Mouse (Mus musculus) skeletal muscle tissue, adult 2 months (tissue): ENCODE measurements around the gene Brca2.
"Not testable (repeated sequence)": the region's sequence is repeated elsewhere in the genome, so short reads cannot be mapped to it uniquely, and the experiment has no call there.

Experiments used
- DNase-seq: peaks from one replicate; pipeline ENCODE4 v3.0.0-alpha.2; 2012; ENCODE audit warnings: low read depth, low spot score

The Brca2 gene

GRCm38 (mm10) chr5:150521937-150522866 is at the start of gene Brca2:
Brca2 (plus strand) TSS chr5:150522630.
- peak; percentile 76 for DNase-seq

- no peak for DNase-seq
Observed at GRCm38 (mm10) chr5:150477364-150477763, 45.1 kb upstream of the Brca2 start.

GRCm38 (mm10) chr5:150478612-150479011 is 43.8 kb upstream of the Brca2 start:
- DNase-seq, result no peak

DNA sequence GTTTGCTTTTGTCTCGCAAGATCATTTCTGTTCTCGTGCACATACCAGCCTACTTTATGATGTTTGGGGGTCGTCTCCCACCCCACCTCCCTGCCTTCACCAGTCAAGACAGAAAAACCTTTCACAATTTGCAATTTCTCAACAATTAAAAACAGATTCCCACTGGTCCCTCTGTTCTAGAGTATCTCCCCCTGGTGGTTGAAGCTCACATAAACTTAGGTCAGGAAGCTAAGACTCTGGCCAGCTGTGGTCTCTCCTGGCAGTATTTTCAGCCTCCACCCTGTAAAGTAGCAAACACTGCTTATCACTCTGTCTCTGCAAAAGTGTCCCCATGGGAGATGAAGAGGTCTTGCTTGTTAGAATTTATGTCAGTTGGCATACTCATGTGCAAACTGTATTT is 37.2 kb upstream of the Brca2 start:
- peak; percentile 46 for DNase-seq

DNA sequence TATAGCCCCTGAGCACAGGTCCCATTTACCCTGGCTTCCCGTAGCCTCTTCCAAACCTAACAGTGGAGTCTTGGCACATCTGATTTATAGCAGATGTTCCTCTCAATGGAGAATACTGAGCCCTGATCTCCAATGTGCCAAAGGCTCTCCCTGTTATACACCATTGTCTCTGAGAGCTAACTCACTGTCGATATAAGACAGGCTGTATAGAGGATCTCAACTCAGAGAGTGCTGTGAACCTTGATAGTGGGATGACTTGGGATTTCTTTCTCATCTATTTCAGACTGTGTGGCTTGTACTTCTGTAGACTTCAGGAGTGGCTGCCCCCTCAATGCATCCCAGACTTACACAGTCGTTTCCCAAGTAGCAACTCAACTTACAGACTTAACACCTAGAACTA is 32.1 kb upstream of the Brca2 start:
- no peak for DNase-seq

- DNase-seq, result no peak
Observed at GRCm38 (mm10) chr5:150490821-150491220, 31.6 kb upstream of the Brca2 start.

DNA sequence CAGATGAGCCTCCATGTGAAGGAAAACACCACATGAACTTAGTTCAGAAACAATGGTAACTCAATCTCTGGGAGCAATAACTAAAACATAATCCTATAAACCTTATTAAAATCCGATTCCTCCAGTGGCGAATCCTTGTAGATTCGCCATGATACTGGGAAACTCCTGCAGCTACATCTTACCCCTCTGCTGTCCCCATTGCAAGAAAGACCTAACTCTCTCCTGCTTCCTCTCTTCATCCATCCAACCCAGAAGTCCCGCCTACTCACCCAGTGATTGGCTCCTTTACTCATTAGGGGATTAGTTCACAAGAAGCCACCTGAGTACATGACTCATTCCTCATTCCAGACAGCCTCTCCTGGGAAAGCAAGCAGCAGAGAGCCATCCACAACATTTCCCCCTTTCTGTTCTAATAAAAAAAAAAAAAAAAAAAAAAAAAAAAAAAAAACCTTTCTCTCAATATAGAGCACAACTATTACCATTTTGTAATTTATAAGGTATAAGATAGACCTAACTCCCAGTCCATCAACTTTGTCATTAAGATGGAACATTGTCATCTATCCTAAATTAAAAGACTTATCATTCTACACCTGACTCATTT is 30.8 kb upstream of the Brca2 start:
- DNase-seq, result not testable (repeated sequence)

DNA sequence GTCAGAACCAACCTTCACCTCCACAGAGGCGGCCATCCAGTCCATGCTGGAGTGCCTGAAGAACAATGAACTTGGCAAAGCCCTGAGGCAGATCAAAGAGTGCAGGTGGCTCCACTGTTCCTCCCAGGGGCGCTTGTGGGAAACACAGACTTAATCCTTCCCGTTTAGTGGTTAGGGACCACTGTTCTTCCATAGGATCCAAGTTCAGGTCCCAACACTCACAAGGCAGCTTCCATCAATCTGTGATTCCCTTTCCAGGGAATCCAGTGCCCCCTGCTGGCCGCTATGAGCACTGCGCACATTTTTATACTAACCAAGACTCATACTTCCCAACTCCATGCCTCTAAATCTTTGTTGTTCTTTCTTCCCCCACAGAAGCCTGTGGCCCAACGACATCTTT is 26.6 kb upstream of the Brca2 start:
- DNase-seq, result peak; percentile 13

DNA sequence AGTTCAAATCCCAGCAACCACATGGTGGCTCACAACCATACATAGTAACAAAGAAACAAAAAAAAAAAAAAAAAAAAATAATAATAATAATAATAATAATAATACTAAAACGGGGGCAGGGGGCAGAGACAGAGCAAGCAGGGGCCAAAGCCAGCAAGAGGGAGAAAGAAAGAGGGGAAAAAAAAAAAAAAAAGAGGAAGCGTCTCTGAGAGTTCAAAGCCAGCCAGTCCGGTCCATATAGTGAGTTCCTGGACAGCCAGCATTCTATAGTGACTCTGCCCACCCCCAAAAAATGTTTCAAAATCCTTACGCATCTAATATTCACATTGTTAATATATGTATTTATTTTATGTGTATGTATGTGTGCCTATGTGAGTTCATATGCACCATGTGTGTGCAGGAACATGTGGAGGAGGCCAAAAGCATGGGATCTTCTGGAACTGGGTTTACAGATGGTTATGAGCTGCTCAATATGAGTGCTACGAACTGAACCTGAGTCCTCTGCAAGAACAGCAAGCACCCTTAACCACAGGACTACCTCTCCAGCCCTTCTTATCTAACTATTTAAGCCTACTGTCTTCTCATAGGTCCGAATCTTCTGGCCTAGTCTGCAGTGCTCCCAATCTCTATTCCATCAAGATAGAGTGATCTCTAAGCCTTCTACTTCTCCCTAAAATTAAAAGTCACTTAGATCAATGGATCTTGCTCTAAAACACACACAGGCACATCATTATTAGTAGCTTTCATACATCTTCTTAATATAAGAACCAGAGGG is 11.8 kb upstream of the Brca2 start:
- DNase-seq, result no peak

DNA sequence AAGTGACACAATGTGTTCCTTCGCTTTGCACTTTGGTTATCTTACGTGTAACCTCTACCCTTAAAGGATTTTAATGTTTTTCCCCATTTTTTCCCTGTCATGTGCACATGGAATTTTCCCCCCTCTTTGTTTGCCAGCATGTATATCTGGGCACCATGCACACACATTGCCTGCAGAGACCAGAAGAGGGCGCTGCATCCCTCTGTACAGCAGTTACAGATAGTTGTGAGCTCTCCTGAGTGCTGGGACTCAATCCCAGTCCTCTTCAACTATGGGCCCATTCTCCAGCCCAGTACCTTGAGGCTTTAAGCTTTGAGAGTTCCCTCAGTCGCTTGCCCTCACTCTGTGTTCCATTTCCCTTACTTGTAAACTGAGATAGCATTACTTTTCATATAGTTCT is 9.2 kb upstream of the Brca2 start:
- no peak for DNase-seq

DNA sequence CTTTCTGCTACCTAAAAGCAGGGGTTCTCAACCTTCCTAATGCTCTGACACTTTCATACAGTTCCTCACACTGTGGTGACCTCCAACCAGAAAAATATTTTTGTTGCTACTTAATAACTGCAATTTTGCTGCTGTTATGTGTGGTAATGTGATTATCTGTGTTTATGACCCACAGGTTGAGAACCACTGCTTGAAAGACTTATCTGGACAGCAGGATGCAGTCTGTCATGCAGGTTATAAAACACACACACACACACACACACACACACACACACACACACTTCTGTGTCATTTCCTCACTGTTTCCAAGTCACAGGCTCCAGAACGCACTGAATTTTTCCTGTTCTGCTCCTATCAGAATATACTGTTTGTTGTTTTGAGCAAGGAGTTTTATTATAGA is 8.4 kb upstream of the Brca2 start:
- no peak for DNase-seq

DNA sequence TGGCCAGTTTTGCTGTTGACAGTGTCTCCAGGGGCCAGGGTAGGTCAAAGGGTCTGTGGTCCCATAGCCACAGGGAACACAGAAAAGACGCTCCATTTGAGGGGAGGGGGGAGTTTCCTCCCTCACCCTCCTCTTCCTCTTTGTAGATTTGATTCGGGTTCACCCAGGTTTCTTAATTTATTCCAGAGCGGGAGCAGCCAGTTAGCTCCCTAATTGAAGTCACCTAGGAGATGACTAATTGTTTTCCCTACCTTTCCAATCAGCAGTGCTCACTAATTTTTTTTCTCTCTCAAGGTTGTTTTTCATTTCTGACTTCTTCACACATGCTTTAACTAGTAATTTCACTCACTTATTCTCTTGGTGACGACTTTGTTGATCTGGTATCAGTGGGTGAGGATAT is 4.4 kb upstream of the Brca2 start, which contains the start of gene Zar1l:
Gene Zar1l, minus strand, starts transcription at position 101 of the 400 bp plus-strand sequence.
- DNase-seq, result no peak

GRCm38 (mm10) chr5:150519551-150519950 is 2.9 kb upstream of the Brca2 start:
- peak; percentile 4 for DNase-seq

GRCm38 (mm10) chr5:150522867-150523234 is 421 bp downstream of the Brca2 start:
- DNase-seq, result no peak

GRCm38 (mm10) chr5:150525239-150525638 is 2.8 kb downstream of the Brca2 start:
- DNase-seq, result no peak

- DNase-seq, result no peak
Observed at GRCm38 (mm10) chr5:150541302-150541701, 18.9 kb downstream of the Brca2 start.

DNA sequence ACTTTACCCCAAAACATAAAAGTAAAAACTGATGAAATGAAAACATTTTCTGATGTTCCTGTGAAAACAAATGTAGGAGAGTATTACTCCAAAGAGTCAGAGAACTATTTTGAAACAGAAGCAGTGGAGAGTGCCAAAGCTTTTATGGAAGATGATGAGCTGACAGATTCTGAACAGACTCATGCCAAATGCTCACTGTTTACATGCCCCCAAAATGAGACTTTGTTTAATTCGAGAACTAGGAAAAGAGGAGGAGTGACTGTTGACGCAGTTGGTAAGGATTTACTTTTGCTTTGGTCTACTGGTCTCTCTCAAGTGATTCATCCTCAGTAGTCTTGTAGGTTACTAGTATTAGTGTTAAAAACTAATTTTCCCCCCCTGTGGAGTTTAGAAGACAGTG is 20.8 kb downstream of the Brca2 start:
- no peak for DNase-seq

GRCm38 (mm10) chr5:150551637-150552036 is 29.2 kb downstream of the Brca2 start:
- DNase-seq, result no peak

GRCm38 (mm10) chr5:150559519-150560103 is 37.2 kb downstream of the Brca2 start:
- no peak for DNase-seq

DNA sequence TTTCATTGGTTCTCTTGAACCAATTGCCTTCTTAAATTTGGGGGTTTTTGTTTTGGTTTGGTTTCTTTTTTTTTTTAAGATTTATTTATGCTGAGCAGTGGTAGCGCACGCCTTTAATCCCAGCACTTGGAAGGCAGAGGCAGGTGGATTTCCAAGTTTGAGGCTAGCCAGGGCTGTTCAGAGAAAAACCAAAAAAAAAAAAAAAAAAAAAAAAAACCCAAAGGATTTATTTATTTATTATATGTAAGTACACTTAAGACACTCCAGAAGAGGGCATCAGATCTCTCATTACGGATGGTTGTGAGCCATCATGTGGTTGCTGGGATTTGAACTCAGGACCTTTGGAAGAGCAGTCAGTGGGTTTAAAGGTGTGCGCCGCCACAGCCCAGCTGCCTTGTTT is 38.4 kb downstream of the Brca2 start:
- no peak for DNase-seq

DNA sequence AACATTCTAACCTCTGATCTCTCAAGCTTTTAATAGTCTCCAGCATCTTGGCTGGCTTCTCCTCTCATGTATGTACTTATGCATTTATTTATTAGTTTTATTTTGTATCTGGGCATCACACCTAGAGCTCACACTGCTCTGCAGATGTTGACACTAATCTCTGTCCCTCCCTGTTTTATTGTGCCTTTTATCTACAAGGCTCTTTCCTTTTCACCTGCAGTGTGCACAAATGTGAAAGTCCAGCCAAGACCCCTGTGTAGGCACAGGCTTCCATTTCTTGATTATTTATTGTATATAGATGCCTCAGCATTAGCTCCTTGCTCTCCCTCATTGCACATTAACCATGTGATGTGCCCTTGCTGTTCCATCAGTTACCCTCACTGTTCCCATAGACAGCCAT is 38.9 kb downstream of the Brca2 start:
- DNase-seq, result no peak

DNA sequence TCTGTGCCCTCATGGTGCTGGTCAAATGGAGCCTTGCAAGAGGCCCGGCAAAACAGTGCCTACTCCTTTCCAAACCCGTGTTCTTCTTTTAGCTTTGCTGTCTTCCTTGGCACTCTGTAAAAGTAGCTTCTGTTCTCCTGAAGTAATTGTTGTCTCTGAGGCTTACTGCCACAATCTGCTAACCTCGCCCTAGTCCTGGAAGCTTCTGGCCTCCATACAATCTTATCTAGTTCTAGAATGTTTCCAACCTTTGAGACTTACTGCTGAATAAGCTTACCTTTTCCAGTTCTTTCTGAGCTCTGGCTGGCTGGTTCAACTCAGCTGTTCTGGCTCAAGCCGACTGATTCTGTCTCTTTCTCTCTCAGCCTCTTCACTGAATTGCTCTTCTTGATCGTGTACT is 39.4 kb downstream of the Brca2 start:
- DNase-seq, result no peak
